Mouse (Mus musculus): Measurements from ENCODE around the gene Elavl3. TPM values are rescaled to one million over a fixed set of nuclear protein-coding genes. Genes with fewer than 3 reads are reported as not detected.
"Not testable (repeated sequence)": the region's sequence is repeated elsewhere in the genome, so short reads cannot be mapped to it uniquely, and the experiment has no call there.

Gene Elavl3
- polyA plus RNA-seq, 1 experiment from 2014 or later: 14.8 TPM

DNA sequence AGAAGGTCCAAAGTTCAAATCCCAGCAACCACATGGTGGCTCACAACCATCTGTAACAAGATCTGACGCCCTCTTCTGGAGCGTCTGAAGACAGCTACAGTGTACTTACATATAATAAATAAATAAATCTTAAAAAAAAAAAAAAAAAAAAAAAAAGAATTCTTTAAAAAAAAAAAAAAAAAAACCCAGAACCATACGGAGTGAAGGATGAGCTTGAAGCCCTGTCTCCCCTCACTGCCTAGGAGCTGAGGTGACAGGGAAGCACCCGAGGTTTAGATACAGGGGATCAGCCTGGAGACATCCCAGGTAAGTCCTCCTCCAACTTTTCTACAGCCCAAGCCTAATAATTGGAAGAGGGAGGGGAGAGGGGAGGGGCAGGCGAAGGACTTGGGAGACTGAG lies 24.0 kb upstream of the Elavl3 start:
- Histone ChIP-seq H3K36me3 (replicated peaks) (peaks cover 49% of the 10 kb centered on the region), H3K4me1 (peaks cover 10% of the 10 kb centered on the region)
- not testable (repeated sequence) for H3K27ac ChIP-seq; H3K27me3 ChIP-seq (ENCODE audit: poor library complexity, severe bottlenecking); H3K4me3 ChIP-seq; H3K9me3 ChIP-seq; DNase-seq (ENCODE audit: extremely low spot score, low spot score)
- WGBS: 83% methylated on average over 5 of the region's 5 CpGs

DNA sequence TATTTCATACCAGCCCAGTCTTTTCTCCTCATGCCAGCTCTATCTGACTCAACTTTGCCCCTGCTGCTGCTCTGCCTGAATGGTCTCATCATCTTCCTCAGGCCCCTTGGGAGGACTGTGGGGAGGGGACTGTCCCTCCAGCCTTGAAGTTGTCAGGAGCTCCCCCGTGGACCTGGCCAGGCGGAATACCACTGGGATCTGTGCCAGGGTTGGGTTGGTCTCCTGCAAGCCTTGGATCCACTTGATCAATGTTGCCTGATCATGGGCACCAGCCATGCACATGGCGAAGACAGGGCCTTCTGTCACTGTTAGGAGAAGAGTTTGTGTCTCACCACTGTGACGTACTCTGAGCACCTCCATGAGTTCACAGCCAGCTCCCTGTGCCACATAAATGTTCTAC lies 20.5 kb upstream of the Elavl3 start:
- H3K27me3 ChIP-seq (ENCODE audit: poor library complexity, severe bottlenecking): no peaks in the 10 kb centered on the region
- no peaks in the 10 kb centered on the region for H3K9me3 ChIP-seq
- H3K27ac ChIP-seq: no peak overlapping the region
- WGBS: 89% methylated on average over 4 of the region's 4 CpGs
- H3K4me1 ChIP-seq: peaks cover 23% of the 10 kb centered on the region
- no peak for DNase-seq (ENCODE audit: extremely low spot score, low spot score)
- no peak overlapping the region for H3K4me3 ChIP-seq
- peaks cover 56% of the 10 kb centered on the region for H3K36me3 ChIP-seq (replicated peaks)

GRCm38 (mm10) chr9:22070791-22071573 lies 19.2 kb upstream of the Elavl3 start, which contains the start of the genes Gm49318 and Zfp653:
Gene Gm49318, minus strand, starts transcription at chr9:22071259.
Gene Zfp653, minus strand, starts transcription at chr9:22071376.
- Histone ChIP-seq H3K4me3 (peak within 1 kb of the TSS; percentile 92), H3K9me3 (no peaks in the 10 kb centered on the region), H3K36me3 (replicated peaks) (peaks cover 63% of the 10 kb centered on the region), H3K4me1 (peaks cover 23% of the 10 kb centered on the region), H3K27me3 (ENCODE audit: poor library complexity, severe bottlenecking) (no peaks in the 10 kb centered on the region), H3K27ac (peak within 1 kb of the TSS; percentile 100)
- DNase-seq (ENCODE audit: extremely low spot score, low spot score): peak; percentile 95
- under 1% methylated on average over 87 of the region's 87 CpGs for WGBS

- Histone ChIP-seq H3K9me3 (no peaks in the 10 kb centered on the region), H3K27me3 (ENCODE audit: poor library complexity, severe bottlenecking) (no peaks in the 10 kb centered on the region), H3K27ac (peak overlapping the region; percentile 100), H3K4me1 (peaks cover 23% of the 10 kb centered on the region), H3K36me3 (replicated peaks) (peaks cover 70% of the 10 kb centered on the region), H3K4me3 (peak overlapping the region; percentile 92)
- no peak for DNase-seq (ENCODE audit: extremely low spot score, low spot score)
- 72% methylated on average over 4 of the region's 4 CpGs for WGBS
These were observed 18.2 kb upstream of the Elavl3 start for GRCm38 (mm10) chr9:22069881-22070553.

DNA sequence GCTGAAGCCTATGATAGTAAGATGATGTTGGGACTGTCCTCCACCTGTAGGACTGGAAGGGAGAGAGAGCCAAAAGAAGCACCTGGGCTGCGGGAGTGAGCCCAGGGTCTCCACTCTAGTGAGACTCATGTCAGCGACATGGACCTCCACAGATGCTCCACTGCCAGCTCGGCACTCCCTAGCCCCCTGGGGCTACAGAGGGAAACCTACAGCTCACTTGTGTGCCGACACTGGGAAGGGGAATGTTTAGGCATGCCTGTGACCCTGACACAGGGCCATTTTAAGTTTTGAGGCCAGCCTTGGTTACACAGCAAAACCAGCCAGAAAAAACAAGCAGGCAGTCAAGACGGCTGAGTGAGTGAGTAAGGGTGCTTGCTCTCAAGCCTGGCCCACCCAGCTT lies 15.4 kb upstream of the Elavl3 start:
- Histone ChIP-seq H3K27me3 (ENCODE audit: poor library complexity, severe bottlenecking) (no peaks in the 10 kb centered on the region), H3K36me3 (replicated peaks) (peaks cover 71% of the 10 kb centered on the region), H3K9me3 (no peaks in the 10 kb centered on the region), H3K27ac (no peak overlapping the region), H3K4me3 (no peak overlapping the region), H3K4me1 (peaks cover 21% of the 10 kb centered on the region)
- 84% methylated on average over 5 of the region's 5 CpGs for WGBS
- no peak for DNase-seq (ENCODE audit: extremely low spot score, low spot score)

DNA sequence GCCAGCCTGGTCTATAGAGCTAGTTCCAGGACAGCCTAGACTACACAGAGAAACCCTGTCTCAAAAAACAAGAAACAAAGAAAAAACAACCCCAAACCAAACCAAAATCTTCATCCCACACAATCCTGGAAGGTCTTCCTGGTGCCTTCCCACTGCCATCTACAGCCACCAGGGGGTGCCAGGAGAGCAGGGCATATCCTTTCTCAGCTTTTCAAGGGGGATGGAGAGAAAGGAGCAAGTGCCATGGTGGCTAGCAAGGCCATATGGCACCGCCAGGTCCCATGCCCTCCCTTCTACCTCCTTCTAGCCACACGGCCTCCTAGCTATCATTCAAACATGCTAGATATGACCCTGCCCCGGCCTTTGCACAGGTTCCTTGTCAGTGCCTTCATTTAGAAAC lies 14.6 kb upstream of the Elavl3 start:
- peaks cover 15% of the 10 kb centered on the region for H3K4me1 ChIP-seq
- WGBS: 77% methylated on average over 3 of the region's 3 CpGs
- no peaks in the 10 kb centered on the region for H3K27me3 ChIP-seq (ENCODE audit: poor library complexity, severe bottlenecking)
- peak; percentile 29 for DNase-seq (ENCODE audit: extremely low spot score, low spot score)
- no peak overlapping the region for H3K27ac ChIP-seq
- H3K36me3 ChIP-seq (replicated peaks): peaks cover 78% of the 10 kb centered on the region
- no peaks in the 10 kb centered on the region for H3K9me3 ChIP-seq
- no peak overlapping the region for H3K4me3 ChIP-seq

- no peak overlapping the region for H3K4me3 ChIP-seq
- H3K27ac ChIP-seq: no peak overlapping the region
- 97% methylated on average over 11 of the region's 11 CpGs for WGBS
- H3K36me3 ChIP-seq (replicated peaks): peaks cover 86% of the 10 kb centered on the region
- DNase-seq (ENCODE audit: extremely low spot score, low spot score): no peak
- H3K4me1 ChIP-seq: peaks cover 12% of the 10 kb centered on the region
- H3K27me3 ChIP-seq (ENCODE audit: poor library complexity, severe bottlenecking): no peaks in the 10 kb centered on the region
- no peaks in the 10 kb centered on the region for H3K9me3 ChIP-seq
These were observed 13.8 kb upstream of the Elavl3 start for GRCm38 (mm10) chr9:22065642-22066041.

DNA sequence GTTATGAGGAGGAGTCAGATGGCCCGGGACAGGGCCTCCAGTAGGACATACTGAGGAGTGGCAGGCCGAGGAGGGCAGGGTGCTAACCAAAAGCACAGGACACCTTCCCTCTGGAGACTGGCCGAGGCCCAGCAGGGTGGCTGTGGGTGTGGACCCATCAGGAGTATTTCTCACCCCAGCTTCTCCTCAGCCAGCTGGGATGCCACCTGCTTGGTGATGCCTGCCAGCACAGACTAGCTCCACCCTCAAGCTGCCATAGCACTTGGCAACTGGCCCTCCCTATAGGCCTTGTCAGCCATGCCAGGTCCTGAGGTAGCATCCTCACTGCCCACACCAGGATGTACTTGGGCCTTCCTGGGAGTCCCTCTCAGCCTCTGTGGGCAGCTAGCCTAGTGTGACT lies 12.5 kb upstream of the Elavl3 start:
- WGBS: 89% methylated on average over 3 of the region's 3 CpGs

DNA sequence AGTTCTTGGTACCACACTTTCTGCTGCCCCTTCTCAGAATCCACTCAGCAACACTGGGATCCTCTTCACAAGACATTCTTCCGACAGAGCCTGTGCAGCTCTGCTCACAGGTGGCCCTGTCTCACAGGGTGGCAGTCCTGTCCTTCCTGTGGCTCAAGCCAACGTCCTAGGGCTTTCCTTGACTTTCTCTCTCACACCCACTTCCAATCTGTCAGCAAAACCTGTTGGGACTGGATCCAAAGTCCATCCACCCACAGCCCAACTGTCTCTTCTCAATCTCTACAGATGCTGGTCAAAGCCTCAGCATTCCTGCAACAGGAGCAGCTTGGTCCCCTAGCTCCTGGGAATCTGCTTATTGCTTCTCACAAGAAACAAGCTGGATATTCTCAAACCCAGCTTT lies 9.5 kb upstream of the Elavl3 start:
- 85% methylated on average over 2 of the region's 2 CpGs for WGBS
- H3K9me3 ChIP-seq: no peaks in the 10 kb centered on the region
- no peak overlapping the region for H3K27ac ChIP-seq
- H3K27me3 ChIP-seq (ENCODE audit: poor library complexity, severe bottlenecking): peaks cover 14% of the 10 kb centered on the region
- no peak for DNase-seq (ENCODE audit: extremely low spot score, low spot score)
- no peaks in the 10 kb centered on the region for H3K4me1 ChIP-seq
- no peak overlapping the region for H3K4me3 ChIP-seq
- peaks cover 99% of the 10 kb centered on the region for H3K36me3 ChIP-seq (replicated peaks)

More for the DNA sequence above, 12.5 kb upstream of the Elavl3 start:
- H3K4me1 ChIP-seq: no peaks in the 10 kb centered on the region
- H3K27me3 ChIP-seq (ENCODE audit: poor library complexity, severe bottlenecking): no peaks in the 10 kb centered on the region
- DNase-seq (ENCODE audit: extremely low spot score, low spot score): no peak
- no peaks in the 10 kb centered on the region for H3K9me3 ChIP-seq
- H3K4me3 ChIP-seq: no peak overlapping the region
- peaks cover 95% of the 10 kb centered on the region for H3K36me3 ChIP-seq (replicated peaks)
- no peak overlapping the region for H3K27ac ChIP-seq

GRCm38 (mm10) chr9:22058011-22058424 lies 6.2 kb upstream of the Elavl3 start:
- H3K4me1 ChIP-seq: peaks cover 10% of the 10 kb centered on the region
- WGBS: 95% methylated on average over 9 of the region's 9 CpGs
- H3K4me3 ChIP-seq: no peak overlapping the region
- DNase-seq (ENCODE audit: extremely low spot score, low spot score): no peak
- no peak overlapping the region for H3K27ac ChIP-seq
- H3K27me3 ChIP-seq (ENCODE audit: poor library complexity, severe bottlenecking): peaks cover 48% of the 10 kb centered on the region
- H3K36me3 ChIP-seq (replicated peaks): peaks cover 66% of the 10 kb centered on the region
- no peaks in the 10 kb centered on the region for H3K9me3 ChIP-seq

GRCm38 (mm10) chr9:22057031-22057517 lies 5.3 kb upstream of the Elavl3 start:
- Histone ChIP-seq H3K36me3 (replicated peaks) (peaks cover 57% of the 10 kb centered on the region), H3K4me1 (peaks cover 12% of the 10 kb centered on the region), H3K9me3 (no peaks in the 10 kb centered on the region), H3K27ac (no peak overlapping the region), H3K27me3 (ENCODE audit: poor library complexity, severe bottlenecking) (peaks cover 57% of the 10 kb centered on the region), H3K4me3 (no peak overlapping the region)
- no peak for DNase-seq (ENCODE audit: extremely low spot score, low spot score)
- 92% methylated on average over 9 of the region's 9 CpGs for WGBS

GRCm38 (mm10) chr9:22056303-22056910 lies 4.6 kb upstream of the Elavl3 start:
- H3K27ac ChIP-seq: no peak overlapping the region
- H3K9me3 ChIP-seq: no peaks in the 10 kb centered on the region
- no peak for DNase-seq (ENCODE audit: extremely low spot score, low spot score)
- H3K27me3 ChIP-seq (ENCODE audit: poor library complexity, severe bottlenecking): peaks cover 64% of the 10 kb centered on the region
- H3K36me3 ChIP-seq (replicated peaks): peaks cover 50% of the 10 kb centered on the region
- no peak overlapping the region for H3K4me3 ChIP-seq
- peaks cover 19% of the 10 kb centered on the region for H3K4me1 ChIP-seq
- WGBS: 82% methylated on average over 9 of the region's 9 CpGs

GRCm38 (mm10) chr9:22055713-22056112 lies 3.9 kb upstream of the Elavl3 start:
- WGBS: 42% methylated on average over 29 of the region's 29 CpGs
- H3K9me3 ChIP-seq: no peaks in the 10 kb centered on the region
- peaks cover 26% of the 10 kb centered on the region for H3K4me1 ChIP-seq
- peaks cover 43% of the 10 kb centered on the region for H3K36me3 ChIP-seq (replicated peaks)
- no peak for DNase-seq (ENCODE audit: extremely low spot score, low spot score)
- no peak overlapping the region for H3K27ac ChIP-seq
- H3K4me3 ChIP-seq: no peak overlapping the region
- peaks cover 71% of the 10 kb centered on the region for H3K27me3 ChIP-seq (ENCODE audit: poor library complexity, severe bottlenecking)

Data from forebrain, embryonic 10.5 days (tissue).